Mouse (Mus musculus) heart, embryonic 15.5 days (tissue): Measurements from ENCODE around the gene Mbd4. TPM values are rescaled to one million over a fixed set of nuclear protein-coding genes. Genes with fewer than 3 reads are reported as not detected.
A peak's percentile ranks its signal among the peaks of the same experiment; 100 is the strongest.

Experiments used
- ATAC-seq: fragments of 200-750 bp; cut with Nextera tagmentation; replicated peaks from 2 replicates; pipeline ENCODE4 v1.8.0; 2017; ENCODE audit warnings: low read depth, moderate TSS enrichment; ENCODE audit not compliant: insufficient number of reproducible peaks, insufficient read depth, low FRiP score
- H3K27ac ChIP-seq: fragments of 300-500 bp; sonication (generic); 2 replicates; pipeline ENCODE4 v1.5.1; 2015; ENCODE audit warnings: mild to moderate bottlenecking, inconsistent platforms
- H3K27me3 ChIP-seq: fragments of 300-500 bp; sonication (generic); 2 replicates; pipeline ENCODE4 v1.6.1; 2015; ENCODE audit warnings: inconsistent platforms
- H3K36me3 ChIP-seq: fragments of 300-500 bp; sonication (generic); 2 replicates; pipeline ENCODE4 v1.6.1; 2015; ENCODE audit warnings: mild to moderate bottlenecking, inconsistent platforms
- H3K4me1 ChIP-seq: fragments of 300-500 bp; sonication (generic); replicated peaks from 2 replicates; pipeline ENCODE4 v1.6.1; 2015; ENCODE audit warnings: inconsistent platforms
- H3K4me2 ChIP-seq: fragments of 300-500 bp; sonication (generic); 2 replicates; pipeline ENCODE4 v1.6.1; 2015; ENCODE audit warnings: inconsistent platforms, mild to moderate bottlenecking, moderate library complexity
- H3K4me3 ChIP-seq: fragments of 300-500 bp; sonication (generic); 2 replicates; pipeline ENCODE4 v1.5.1; 2015; ENCODE audit warnings: mild to moderate bottlenecking, inconsistent platforms
- H3K9ac ChIP-seq: fragments of 300-500 bp; sonication (generic); 2 replicates; pipeline ENCODE4 v1.6.1; 2015; ENCODE audit warnings: mild to moderate bottlenecking, inconsistent platforms
- H3K9me3 ChIP-seq: fragments of 300-500 bp; sonication (generic); replicated peaks from 2 replicates; pipeline ENCODE4 v1.6.1; 2016; ENCODE audit warnings: inconsistent platforms
- WGBS: fragments of 180-500 bp; shearing (Covaris S2); methylation state at CpG from one replicate; pipeline ENCODE4 v1.1.7; 2015; ENCODE audit warnings: mixed read lengths; 5-methylcytosine and 5-hydroxymethylcytosine counted together
- polyA plus RNA-seq: library from polyadenylated mRNA; unstranded; fragments of >200 nt; fragmentation: Nextera tagmentation; extraction: Ambion mirVana; gene quantifications from 2 replicates; pipeline ENCODE4 v1.2.1, GENCODE M21; 2015

Gene Mbd4
- 9.2 and 11.3 TPM in 2 replicates for polyA plus RNA-seq

DNA sequence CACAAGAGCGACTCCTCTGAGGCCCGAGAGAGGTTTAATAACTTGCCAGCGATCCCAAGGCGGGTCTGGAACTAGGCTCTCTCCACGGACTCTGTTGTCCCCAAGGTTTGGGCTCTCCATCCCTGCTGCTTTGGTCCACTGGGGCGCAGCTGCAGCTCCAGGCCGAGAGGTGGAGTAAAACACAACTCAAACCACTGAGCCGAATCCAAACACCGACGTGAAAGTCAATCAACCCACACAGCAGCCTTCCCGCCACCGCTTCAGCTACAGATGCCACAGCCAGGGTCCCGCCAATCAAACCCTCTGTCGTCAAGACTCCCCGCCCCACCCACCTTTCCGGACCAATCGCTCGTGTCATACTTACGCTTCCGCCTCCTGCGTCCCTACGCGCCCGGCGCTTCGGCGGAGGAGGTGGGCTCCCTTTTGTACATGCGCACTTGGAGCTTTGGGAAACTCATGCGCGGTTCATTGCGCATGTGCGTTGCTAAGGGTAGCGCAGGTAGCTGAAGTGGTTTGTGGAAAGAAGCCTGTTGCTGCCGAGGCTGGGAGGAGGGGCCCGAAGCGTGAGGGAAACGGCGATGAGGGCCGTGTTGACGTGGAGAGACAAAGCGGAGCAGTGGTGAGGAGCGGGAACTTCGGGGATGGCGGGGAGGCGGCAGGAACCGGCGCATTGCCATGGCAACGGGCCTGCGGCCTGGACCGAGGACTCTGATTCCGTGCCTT lies at the start of gene Mbd4, which contains the start of gene Ift122:
Gene Mbd4, minus strand, starts transcription at position 281 of the 723 bp plus-strand sequence.
Gene Ift122, plus strand, starts transcription at position 380 of the 723 bp plus-strand sequence.
- Histone ChIP-seq H3K4me1 (peaks cover 36% of the 10 kb centered on the region), H3K27me3 (no peaks in the 10 kb centered on the region), H3K36me3 (peaks cover 4% of the 10 kb centered on the region; the same call in 1 of the 2 replicates), H3K4me2 (peak within 1 kb of the TSS; percentile 81), H3K9me3 (no peaks in the 10 kb centered on the region), H3K4me3 (peak within 1 kb of the TSS; percentile 58), H3K9ac (peak within 1 kb of the TSS; percentile 53), H3K27ac (peak within 1 kb of the TSS; percentile 83)
- WGBS: under 1% methylated on average over 51 of the region's 51 CpGs
- ATAC-seq: peak; percentile 95

DNA sequence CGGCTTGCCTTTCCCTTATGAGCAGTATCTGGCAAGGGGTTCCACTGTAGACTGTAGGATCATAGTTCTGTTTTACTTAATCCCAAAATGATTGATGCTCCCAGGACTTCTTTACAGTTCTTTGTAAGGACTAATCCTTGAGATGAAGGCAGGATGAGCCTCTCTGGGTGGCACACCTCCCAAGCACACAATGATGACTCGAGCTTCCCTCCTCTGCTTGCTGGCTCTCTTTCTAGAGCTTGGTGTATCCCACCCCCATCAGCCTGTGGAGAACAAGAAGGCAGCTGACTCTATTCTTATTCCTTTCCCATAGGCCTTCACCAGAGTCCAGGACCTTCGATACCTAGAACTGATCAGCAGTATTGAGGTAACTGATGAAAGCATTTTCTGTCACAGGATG lies 49.4 kb upstream of the Mbd4 start:
- Histone ChIP-seq H3K9ac (no peak overlapping the region), H3K4me1 (peaks cover 15% of the 10 kb centered on the region), H3K27ac (no peak overlapping the region), H3K9me3 (no peaks in the 10 kb centered on the region), H3K4me3 (no peak overlapping the region), H3K27me3 (no peaks in the 10 kb centered on the region), H3K4me2 (no peak overlapping the region), H3K36me3 (no peaks in the 10 kb centered on the region; the same call in 1 of the 2 replicates)
- WGBS: 80% methylated on average over 3 of the region's 3 CpGs
- ATAC-seq: no peak

DNA sequence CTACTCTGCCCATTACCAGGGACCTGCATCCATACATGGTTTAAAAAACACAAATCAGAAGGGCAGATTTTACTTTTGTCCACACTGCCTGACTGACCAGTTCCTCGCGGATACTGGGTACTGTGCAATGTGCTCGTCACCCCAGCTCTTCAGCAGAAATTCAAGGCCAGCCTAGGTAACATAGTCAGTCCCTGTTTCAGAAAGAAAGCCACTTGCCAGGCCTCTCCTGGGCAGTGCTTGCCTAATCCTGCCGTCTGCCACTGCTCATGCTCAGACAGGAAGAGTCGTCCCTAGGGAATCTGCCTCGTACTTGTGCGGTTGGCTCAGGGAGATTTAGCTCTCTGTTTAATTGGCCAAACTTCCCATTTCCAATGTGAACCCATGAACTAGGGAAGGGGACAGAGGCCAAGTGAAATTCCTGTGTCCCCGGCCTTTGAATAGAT lies 48.3 kb upstream of the Mbd4 start:
- H3K9me3 ChIP-seq: no peaks in the 10 kb centered on the region
- H3K27me3 ChIP-seq: no peaks in the 10 kb centered on the region
- peaks cover 24% of the 10 kb centered on the region for H3K4me1 ChIP-seq
- H3K4me3 ChIP-seq: no peak overlapping the region
- H3K27ac ChIP-seq: peak overlapping the region; percentile 67
- 62% methylated on average over 8 of the region's 8 CpGs for WGBS
- H3K4me2 ChIP-seq: no peak overlapping the region
- no peaks in the 10 kb centered on the region; the same call in 1 of the 2 replicates for H3K36me3 ChIP-seq
- H3K9ac ChIP-seq: peak overlapping the region; percentile 5; the same call in 1 of the 2 replicates
- 0 out of 2 replicates have a peak, but pooled peaks have one; percentile 21 for ATAC-seq

DNA sequence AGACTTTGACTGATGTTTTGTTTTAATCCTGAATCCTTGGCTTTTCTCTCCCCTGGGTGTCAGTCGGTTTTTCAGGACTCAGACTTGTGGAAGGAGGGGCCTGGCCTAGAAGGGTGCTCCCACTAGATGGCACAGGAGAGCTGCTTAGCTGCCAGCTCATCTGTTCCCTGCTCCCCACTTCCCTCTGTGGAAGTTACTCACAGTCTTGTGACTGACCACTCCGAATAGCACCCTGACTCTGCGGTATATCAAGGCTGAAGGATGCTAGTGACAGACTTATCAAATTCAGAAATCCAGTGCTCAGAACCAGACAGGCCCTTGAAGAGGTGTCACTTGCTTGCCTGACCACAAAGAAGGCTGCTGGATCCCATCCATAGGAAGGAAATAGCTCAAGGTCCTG lies 47.9 kb upstream of the Mbd4 start:
- Histone ChIP-seq H3K36me3 (no peaks in the 10 kb centered on the region; the same call in 1 of the 2 replicates), H3K4me1 (peaks cover 24% of the 10 kb centered on the region), H3K27me3 (no peaks in the 10 kb centered on the region), H3K27ac (peak overlapping the region; percentile 67), H3K9ac (peak overlapping the region; percentile 5; the same call in 1 of the 2 replicates), H3K4me2 (no peak overlapping the region), H3K9me3 (no peaks in the 10 kb centered on the region), H3K4me3 (no peak overlapping the region)
- peak; percentile 61 for ATAC-seq
- WGBS: 10% methylated on average over 3 of the region's 3 CpGs

DNA sequence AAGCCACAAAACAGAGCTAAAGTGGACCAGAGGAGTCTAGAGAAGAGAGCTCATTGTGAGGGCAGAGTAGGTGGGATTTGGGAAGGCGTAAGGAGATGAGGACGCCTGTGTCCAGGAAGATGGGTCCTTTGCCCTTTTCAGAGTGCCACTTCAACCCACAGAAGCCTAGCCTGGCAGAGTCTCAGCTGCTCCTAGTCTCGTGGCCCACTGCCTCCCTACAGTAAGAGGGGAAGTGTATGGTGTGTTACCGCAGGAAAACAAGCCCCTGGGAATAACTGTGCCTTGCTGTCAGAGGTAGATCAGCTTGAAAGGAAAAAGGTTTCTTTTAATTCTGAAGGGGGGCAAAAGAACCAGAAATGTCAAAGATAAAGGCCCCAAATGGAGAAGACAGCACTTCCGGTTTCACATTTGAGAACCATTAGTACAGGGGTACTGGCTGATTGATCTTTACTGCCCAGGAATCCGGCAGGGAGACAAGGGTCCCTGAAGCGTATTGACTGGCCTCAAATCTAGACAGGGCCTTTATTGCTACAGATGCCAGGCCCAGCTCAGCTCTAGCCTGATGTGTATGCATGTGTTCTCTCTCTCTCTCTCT lies 44.9 kb upstream of the Mbd4 start:
- ATAC-seq: no peak
- H3K4me1 ChIP-seq: peaks cover 24% of the 10 kb centered on the region
- no peaks in the 10 kb centered on the region for H3K27me3 ChIP-seq
- no peak overlapping the region for H3K9ac ChIP-seq
- H3K36me3 ChIP-seq: peaks cover 3% of the 10 kb centered on the region
- H3K9me3 ChIP-seq: no peaks in the 10 kb centered on the region
- H3K4me3 ChIP-seq: no peak overlapping the region
- 79% methylated on average over 7 of the region's 7 CpGs for WGBS
- H3K27ac ChIP-seq: no peak overlapping the region
- H3K4me2 ChIP-seq: no peak overlapping the region

DNA sequence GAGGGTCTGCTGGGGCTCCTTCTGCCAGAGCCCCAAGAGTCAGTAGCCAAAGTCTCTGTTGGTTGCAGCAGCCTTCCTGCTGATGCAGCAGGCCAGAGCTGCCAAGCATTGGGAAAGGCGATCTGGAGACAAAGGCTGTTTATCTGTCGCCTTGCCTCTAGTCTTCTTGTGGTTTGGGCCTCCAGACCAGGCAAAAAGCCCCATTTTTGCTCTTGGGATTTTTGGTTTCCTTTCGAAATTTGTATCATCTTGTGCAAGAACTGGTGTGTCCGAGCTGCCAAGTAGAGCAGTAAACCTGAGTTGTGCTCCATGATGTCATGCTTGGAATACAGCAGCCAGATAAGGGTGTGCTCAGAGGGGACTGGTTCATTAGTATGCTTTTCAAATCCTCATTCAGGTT lies 43.9 kb upstream of the Mbd4 start:
- 44% methylated on average over 4 of the region's 4 CpGs for WGBS
- Histone ChIP-seq H3K4me3 (no peak overlapping the region), H3K27me3 (no peaks in the 10 kb centered on the region), H3K4me2 (no peak overlapping the region), H3K27ac (peak overlapping the region; percentile 53), H3K9me3 (no peaks in the 10 kb centered on the region), H3K4me1 (peaks cover 24% of the 10 kb centered on the region), H3K9ac (no peak overlapping the region), H3K36me3 (peaks cover 3% of the 10 kb centered on the region; the same call in 1 of the 2 replicates)
- ATAC-seq: no peak

DNA sequence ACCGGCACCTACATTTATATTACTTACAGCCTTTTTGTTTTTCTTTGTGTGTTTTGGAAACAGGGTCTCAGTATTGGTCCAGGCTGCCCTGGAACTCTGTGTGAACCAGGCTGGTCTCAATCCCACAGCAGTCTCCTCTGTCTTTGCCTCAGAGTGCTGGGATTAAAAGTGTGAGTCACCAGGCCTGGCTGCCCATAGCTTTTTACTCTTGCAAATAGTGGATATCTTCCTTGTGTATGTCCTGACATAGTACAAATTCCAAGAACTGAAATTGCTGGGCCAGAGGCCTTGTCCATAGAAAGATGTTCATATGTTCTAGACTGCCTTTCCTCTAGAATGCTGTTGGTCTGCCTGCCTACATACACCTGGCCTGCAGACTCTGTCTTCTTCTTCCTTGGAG lies 43.2 kb upstream of the Mbd4 start:
- Histone ChIP-seq H3K4me2 (no peak overlapping the region), H3K9ac (no peak overlapping the region), H3K4me1 (peaks cover 22% of the 10 kb centered on the region), H3K9me3 (no peaks in the 10 kb centered on the region), H3K27me3 (no peaks in the 10 kb centered on the region), H3K4me3 (no peak overlapping the region), H3K27ac (peak overlapping the region; percentile 53; the same call in 1 of the 2 replicates), H3K36me3 (peaks cover 3% of the 10 kb centered on the region; the same call in 1 of the 2 replicates)
- no peak for ATAC-seq
- WGBS: 71% methylated on average over 1 of the region's 1 CpGs

DNA sequence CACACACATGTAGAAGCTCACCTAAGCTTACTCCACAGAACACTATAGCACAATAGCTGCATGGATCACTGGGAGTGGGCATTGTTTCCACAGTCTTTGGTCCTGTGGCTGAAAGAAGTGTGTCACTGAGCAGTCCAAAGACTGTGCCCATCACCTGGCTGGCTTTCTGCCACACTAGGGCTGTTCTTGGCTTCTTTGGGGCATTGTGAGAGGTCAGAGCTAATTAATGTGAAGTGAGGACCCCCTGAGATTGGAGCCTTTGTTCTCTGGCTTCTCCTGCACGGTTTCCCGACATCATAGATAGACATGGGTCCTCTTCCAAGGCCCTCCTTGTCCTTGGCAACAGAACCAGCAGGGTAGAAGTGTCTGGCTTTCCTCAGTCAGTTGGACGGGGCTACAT lies 39.2 kb upstream of the Mbd4 start:
- Histone ChIP-seq H3K9ac (no peak overlapping the region), H3K27me3 (no peaks in the 10 kb centered on the region), H3K4me3 (no peak overlapping the region), H3K36me3 (peaks cover 19% of the 10 kb centered on the region), H3K27ac (no peak overlapping the region; the same call in 1 of the 2 replicates), H3K4me1 (peaks cover 22% of the 10 kb centered on the region), H3K9me3 (no peaks in the 10 kb centered on the region), H3K4me2 (no peak overlapping the region)
- WGBS: 65% methylated on average over 3 of the region's 3 CpGs
- no peak for ATAC-seq

DNA sequence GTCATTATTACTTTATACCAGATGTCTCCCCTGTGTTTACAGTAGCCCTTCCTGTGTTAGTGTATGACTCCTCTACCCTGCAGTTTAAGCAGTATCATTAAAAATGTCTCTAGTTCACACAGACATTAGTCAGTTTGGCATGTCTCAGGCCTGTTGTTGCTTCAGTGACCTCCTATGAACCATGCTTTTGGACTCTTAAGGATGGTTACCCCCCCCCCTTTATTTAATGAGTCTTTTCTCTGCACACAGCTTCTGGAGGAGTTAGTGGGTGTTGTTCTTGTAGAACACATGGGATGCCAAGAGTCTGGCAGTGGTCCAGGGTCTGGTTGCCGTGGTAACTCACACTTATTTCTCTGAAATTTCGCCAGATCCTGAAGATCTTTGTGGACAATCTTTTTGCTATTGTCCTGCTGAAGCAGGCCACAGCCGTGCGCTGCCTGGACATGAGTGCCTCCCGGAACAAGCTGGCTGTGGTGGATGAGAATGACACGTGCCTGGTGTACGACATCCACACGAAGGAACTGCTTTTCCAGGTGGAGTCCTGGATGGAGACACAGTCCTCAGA lies 38.4 kb upstream of the Mbd4 start:
- Histone ChIP-seq H3K4me2 (no peak overlapping the region), H3K4me1 (peaks cover 15% of the 10 kb centered on the region), H3K9ac (no peak overlapping the region), H3K36me3 (peaks cover 25% of the 10 kb centered on the region), H3K9me3 (no peaks in the 10 kb centered on the region), H3K4me3 (no peak overlapping the region), H3K27me3 (no peaks in the 10 kb centered on the region), H3K27ac (peak overlapping the region; percentile 42; the same call in 1 of the 2 replicates)
- ATAC-seq: no peak
- 57% methylated on average over 8 of the region's 8 CpGs for WGBS

DNA sequence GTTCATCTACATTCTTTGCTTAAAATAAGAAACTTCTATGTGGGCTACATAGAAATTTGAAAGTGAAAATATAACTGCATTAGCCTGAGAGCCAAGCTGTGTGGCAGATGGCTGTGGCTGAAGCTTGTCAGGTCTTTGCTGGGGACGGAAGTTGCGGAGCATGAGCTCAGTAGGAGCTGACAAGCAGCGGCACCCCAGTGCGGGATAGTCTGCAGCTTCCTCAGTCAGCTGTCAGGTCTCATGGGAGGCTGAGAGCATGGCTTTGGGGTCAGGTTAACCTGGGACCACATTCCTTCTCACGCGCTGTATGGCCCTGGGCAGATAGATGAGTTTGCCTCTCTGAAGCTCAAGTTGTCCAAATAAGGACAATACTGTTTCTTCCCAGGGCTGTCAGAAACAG lies 37.9 kb upstream of the Mbd4 start:
- no peak overlapping the region for H3K4me3 ChIP-seq
- H3K27me3 ChIP-seq: no peaks in the 10 kb centered on the region
- no peak for ATAC-seq
- H3K36me3 ChIP-seq: peaks cover 25% of the 10 kb centered on the region
- H3K4me2 ChIP-seq: no peak overlapping the region
- peaks cover 16% of the 10 kb centered on the region for H3K4me1 ChIP-seq
- 52% methylated on average over 6 of the region's 6 CpGs for WGBS
- H3K9me3 ChIP-seq: no peaks in the 10 kb centered on the region
- no peak overlapping the region for H3K9ac ChIP-seq
- H3K27ac ChIP-seq: peak overlapping the region; percentile 31

DNA sequence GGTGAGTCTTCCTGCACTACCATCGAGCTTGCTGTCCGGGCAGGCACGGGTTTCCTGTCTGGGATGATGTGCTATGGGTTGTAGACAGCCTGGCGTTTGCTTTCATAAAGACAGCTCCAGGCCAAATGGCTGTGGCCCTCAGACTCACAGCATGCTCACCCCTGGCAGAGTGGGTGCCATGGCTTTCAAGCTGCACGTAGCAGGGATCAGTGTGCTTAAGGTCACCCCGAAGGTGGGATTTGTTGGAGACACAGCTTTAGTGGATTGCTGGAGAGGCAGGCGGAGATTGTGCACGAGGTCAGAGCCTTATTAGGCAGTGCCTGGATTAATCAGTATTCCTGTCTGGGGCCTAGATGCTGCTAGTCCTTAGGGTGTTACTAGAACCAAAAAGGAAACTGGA lies 37.4 kb upstream of the Mbd4 start:
- no peak overlapping the region for H3K9ac ChIP-seq
- no peak overlapping the region for H3K4me2 ChIP-seq
- WGBS: 56% methylated on average over 8 of the region's 8 CpGs
- H3K27me3 ChIP-seq: no peaks in the 10 kb centered on the region
- H3K4me1 ChIP-seq: peaks cover 16% of the 10 kb centered on the region
- ATAC-seq: no peak
- no peaks in the 10 kb centered on the region for H3K9me3 ChIP-seq
- peaks cover 27% of the 10 kb centered on the region for H3K36me3 ChIP-seq
- no peak overlapping the region for H3K4me3 ChIP-seq
- H3K27ac ChIP-seq: no peak overlapping the region; the same call in 1 of the 2 replicates
